Mouse (Mus musculus): ENCODE measurements at regions not wholly inside any gene's neighbourhood (a gene's known extent, or its start where the extent isn't known, plus 50 kb on each side); places are given as distances from the start of the nearest gene placed in this dataset.

GRCm38 (mm10) chr9:30174646-30175045 lies 211.7 kb upstream of the Ntm start:
- in situ Hi-C loops (cut with MboI, MseI), result no loop called here

- in situ Hi-C loops (cut with MboI, MseI), result no loop called here
These were observed 212.4 kb upstream of the Ntm start for GRCm38 (mm10) chr9:30175376-30175775.

GRCm38 (mm10) chr9:30183409-30183808 lies 220.5 kb upstream of the Ntm start:
- in situ Hi-C loops (cut with MboI, MseI), result no loop called here

- in situ Hi-C loops (cut with MboI, MseI), result no loop called here
These were observed 222.2 kb upstream of the Ntm start for GRCm38 (mm10) chr9:30184996-30185763.

GRCm38 (mm10) chr9:30186261-30186660 lies 223.3 kb upstream of the Ntm start:
- in situ Hi-C loops (cut with MboI, MseI), result no loop called here

GRCm38 (mm10) chr9:30190078-30190477 lies 227.1 kb upstream of the Ntm start:
- in situ Hi-C loops (cut with MboI, MseI), result no loop called here

GRCm38 (mm10) chr9:30191119-30191518 lies 228.2 kb upstream of the Ntm start:
- in situ Hi-C loops (cut with MboI, MseI), result no loop called here

GRCm38 (mm10) chr9:30191902-30192301 lies 229.0 kb upstream of the Ntm start:
- in situ Hi-C loops (cut with MboI, MseI), result no loop called here

- in situ Hi-C loops (cut with MboI, MseI), result no loop called here
These were observed 231.9 kb upstream of the Ntm start for GRCm38 (mm10) chr9:30194866-30195265.

- in situ Hi-C loops (cut with MboI, MseI), result no loop called here
These were observed 224.5 kb upstream of the Snx19 start for GRCm38 (mm10) chr9:30202411-30202810.

- in situ Hi-C loops (cut with MboI, MseI), result no loop called here
These were observed 219.3 kb upstream of the Snx19 start for GRCm38 (mm10) chr9:30207631-30208030.

GRCm38 (mm10) chr9:30209806-30210205 lies 217.1 kb upstream of the Snx19 start:
- in situ Hi-C loops (cut with MboI, MseI), result no loop called here

GRCm38 (mm10) chr9:30212471-30213075 lies 214.3 kb upstream of the Snx19 start:
- in situ Hi-C loops (cut with MboI, MseI), result no loop called here

GRCm38 (mm10) chr9:30234501-30235163 lies 192.3 kb upstream of the Snx19 start:
- in situ Hi-C loops (cut with MboI, MseI), result loop anchor here in 1 of 2 experiments (5.0 kb wide), 1 partner anchor 383 kb away; no protein-coding TSS in a partner anchor

GRCm38 (mm10) chr9:30235791-30236190 lies 191.1 kb upstream of the Snx19 start:
- in situ Hi-C loops (cut with MboI, MseI), result no loop called here

GRCm38 (mm10) chr9:30242107-30242506 lies 184.8 kb upstream of the Snx19 start:
- in situ Hi-C loops (cut with MboI, MseI), result no loop called here

GRCm38 (mm10) chr9:30264533-30265168 lies 162.3 kb upstream of the Snx19 start:
- in situ Hi-C loops (cut with MboI, MseI), result loop anchor here in 1 of 2 experiments (10.0 kb wide), 1 partner anchor 600 kb away; no protein-coding TSS in a partner anchor

- in situ Hi-C loops (cut with MboI, MseI), result loop anchor here in 1 of 2 experiments (10.0 kb wide), 1 partner anchor 784 kb away; no protein-coding TSS in a partner anchor
These were observed 155.8 kb upstream of the Snx19 start for GRCm38 (mm10) chr9:30271081-30271480.

GRCm38 (mm10) chr9:30273836-30274235 lies 153.1 kb upstream of the Snx19 start:
- in situ Hi-C loops (cut with MboI, MseI), result loop anchor here in 1 of 2 experiments (10.0 kb wide), 1 partner anchor 781 kb away; no protein-coding TSS in a partner anchor

GRCm38 (mm10) chr9:30278231-30278630 lies 148.7 kb upstream of the Snx19 start:
- in situ Hi-C loops (cut with MboI, MseI), result loop anchor here in 1 of 2 experiments (10.0 kb wide), 1 partner anchor 777 kb away; no protein-coding TSS in a partner anchor

- in situ Hi-C loops (cut with MboI, MseI), result no loop called here
These were observed 143.7 kb upstream of the Snx19 start for GRCm38 (mm10) chr9:30283080-30283770.
